10 mouse cellular contexts compared by ENCODE assay signal in genomic region chr12:75448921-75449320, GRCm38 (mm10). TPM values are rescaled to one million over a fixed set of nuclear protein-coding genes. Genes with fewer than 3 reads are reported as not detected.
DNase-seq lines count a peak whose midpoint lies in the region; ATAC-seq lines count a peak whose summit lies in the region.
"Had no signal": no experiment of that assay in that cellular context is flagged by ENCODE, and none has a peak within 500 bp of the region (broad histone marks: within the 10 kb centered on the region; RNA-seq: fewer than 3 reads in every experiment).

No protein-coding gene starts in this region.

- H3K36me3 ChIP-seq in lung, embryonic 16.5 days (ENCODE audit: control insufficient read depth, insufficient read depth, low read length), result peaks cover 11% of the 10 kb centered on the region

- H3K4me1 ChIP-seq in lung, embryonic 16.5 days (replicated peaks; ENCODE audit: control insufficient read depth, insufficient read depth, low read length), result peaks cover 28% of the 10 kb centered on the region

- H3K27me3 ChIP-seq in lung, embryonic 16.5 days (ENCODE audit: control insufficient read depth, insufficient read depth, low read depth, low read length), result no peaks in the 10 kb centered on the region

- no peak overlapping the region for H3K4me2 ChIP-seq in lung, embryonic 16.5 days (ENCODE audit: low read depth, low read length)

- WGBS in lung, embryonic 16.5 days, result 64% methylated on average over 5 of the region's 5 CpGs

- H3K4me3 ChIP-seq in lung, embryonic 16.5 days (ENCODE audit: low read length), result no peak overlapping the region

- no peak overlapping the region for H3K9ac ChIP-seq in lung, embryonic 16.5 days (ENCODE audit: low read length)

- H3K27ac ChIP-seq in lung, embryonic 16.5 days (ENCODE audit: low read length), result peak overlapping the region; percentile 36; the same call in 1 of the 2 replicates

- ATAC-seq in granulocyte monocyte progenitor cell, adult 5-6 weeks (replicated peaks; ENCODE audit: poor library complexity, severe bottlenecking), result peak; percentile 70
- ATAC-seq in lung, embryonic 16.5 days (ENCODE audit: low read depth), result no peak

- no peaks in the 10 kb centered on the region for H3K9me3 ChIP-seq in lung, embryonic 16.5 days (ENCODE audit: control insufficient read depth, low read length)

- DNase-seq in layer of hippocampus, adult 9-11 months, result peak; percentile 70
- DNase-seq in layer of hippocampus, adult 9-10 months (ENCODE audit: low spot score), result no peak
- DNase-seq in adrenal gland, postnatal 36 days, result peak; percentile 31 to 48
- no peak for DNase-seq in retina, embryonic 14.5 days (ENCODE audit: low spot score)
- no peak for DNase-seq in embryo, embryonic 9.5 days (ENCODE audit: extremely low spot score)
- DNase-seq in layer of hippocampus, adult 8-10 months (ENCODE audit: low spot score in 2 of 2), result no peak

RNA-seq across cellular contexts. Expression of gene Gphb5, which starts 32.3 kb away (rescaled TPM):
- total RNA-seq in adrenal gland, postnatal 36 days (2021), result not detected
- not detected in 2 replicates for total RNA-seq in granulocyte monocyte progenitor cell, adult 5-6 weeks (2014; fragmentation: Nextera tagmentation)
- not detected in 2 replicates for total RNA-seq in granulocyte monocyte progenitor cell, adult 5-6 weeks (2017)
- 0.13 TPM in 1 of 2 replicates, not detected in the other for polyA plus RNA-seq in lung, embryonic 16.5 days (2015; fragmentation: Nextera tagmentation; extraction: Ambion mirVana)
- not detected for total RNA-seq in layer of hippocampus, adult 8-10 months (2022)
- polyA plus RNA-seq: cortical plate, adult 2 months; limb, embryonic 14.5 days had no signal

Comparison
In these comparisons a context has a peak if more than half of its experiments do, and no peak if none do; other contexts are left out.
1. DNase-seq: peak in layer of hippocampus, adult 9-11 months (single experiment) and adrenal gland, postnatal 36 days (2 of 2); none in layer of hippocampus, adult 9-10 months (single experiment), retina, embryonic 14.5 days (single experiment), embryo, embryonic 9.5 days (single experiment) and layer of hippocampus, adult 8-10 months (0 of 2).